Mouse (Mus musculus) small intestine, adult 2 months (tissue): ENCODE measurements around the gene Bahcc1.

Experiments
- CTCF ChIP-seq: fragments of 200-500 bp; IDR thresholded peaks from 2 replicates; pipeline ENCODE4 v1.5.1; 2012; ENCODE audit warnings: low read depth, mild to moderate bottlenecking, control low read depth, inconsistent platforms, low read length, moderate library complexity, mixed read lengths; ENCODE audit not compliant: insufficient replicate concordance, insufficient read length; ENCODE audit errors: extremely low read depth
- POLR2A ChIP-seq: fragments of 200-500 bp; IDR thresholded peaks from 2 replicates; pipeline ENCODE4 v1.6.1; 2012; ENCODE audit warnings: low read depth, mild to moderate bottlenecking, control low read depth, inconsistent platforms, low read length, moderate library complexity

GRCm38 (mm10) chr11:120242726-120243530 is 10.2 kb downstream of the Bahcc1 start:
- TF ChIP-seq CTCF, result no peak
- no peak for TF ChIP-seq POLR2A
